Mouse (Mus musculus) neural tube, embryonic 11.5 days (tissue): Measurements from ENCODE around the gene Snap47. TPM values are rescaled to one million over a fixed set of nuclear protein-coding genes. Genes with fewer than 3 reads are reported as not detected.
A peak's percentile ranks its signal among the peaks of the same experiment; 100 is the strongest.

ENCODE experiments used
- ATAC-seq: fragments of 200-750 bp; cut with Nextera tagmentation; 2 replicates; pipeline ENCODE4 v1.8.0; 2017; ENCODE audit warnings: moderate number of reproducible peaks, mild to moderate bottlenecking, moderate TSS enrichment, moderate library complexity; ENCODE audit not compliant: insufficient read depth, low FRiP score, low TSS enrichment
- DNase-seq: peaks from one replicate; pipeline ENCODE4 v3.0.0-alpha.2; 2015; ENCODE audit warnings: low spot score
- H3K27ac ChIP-seq: fragments of 300-500 bp; sonication (generic); 2 replicates; pipeline ENCODE4 v1.5.1; 2014; ENCODE audit warnings: low read depth, mild to moderate bottlenecking, low read length
- H3K27me3 ChIP-seq: fragments of 300-500 bp; sonication (generic); 2 replicates; pipeline ENCODE4 v1.6.1; 2014; ENCODE audit warnings: mild to moderate bottlenecking, low read length, mixed read lengths; ENCODE audit not compliant: control insufficient read depth, insufficient read depth
- H3K36me3 ChIP-seq: fragments of 300-500 bp; sonication (generic); 2 replicates; pipeline ENCODE4 v1.6.1; 2014; ENCODE audit warnings: mild to moderate bottlenecking, low read length, moderate library complexity, mixed read lengths; ENCODE audit not compliant: control insufficient read depth, insufficient read depth
- H3K4me1 ChIP-seq: fragments of 300-500 bp; sonication (generic); 2 replicates; pipeline ENCODE4 v1.6.1; 2014; ENCODE audit warnings: low read length, mixed read lengths; ENCODE audit not compliant: control insufficient read depth, insufficient read depth
- H3K4me2 ChIP-seq: fragments of 300-500 bp; sonication (generic); 2 replicates; pipeline ENCODE4 v1.6.1; 2014; ENCODE audit warnings: low read depth, mild to moderate bottlenecking, moderate library complexity
- H3K4me3 ChIP-seq: fragments of 300-500 bp; sonication (generic); 2 replicates; pipeline ENCODE4 v1.5.1; 2014; ENCODE audit warnings: low read depth, low read length
- H3K9ac ChIP-seq: fragments of 300-500 bp; sonication (generic); 2 replicates; pipeline ENCODE4 v1.6.1; 2014; ENCODE audit warnings: mild to moderate bottlenecking, low read length
- H3K9me3 ChIP-seq: fragments of 300-500 bp; sonication (generic); 2 replicates; pipeline ENCODE4 v1.6.1; 2016; ENCODE audit warnings: low read length; ENCODE audit not compliant: control insufficient read depth
- WGBS: fragments of 180-500 bp; shearing (Covaris S2); extraction: QIAGEN DNeasy Blood & Tissue Kit; methylation state at CpG from one replicate; pipeline ENCODE4 v1.1.7; 2014; 5-methylcytosine and 5-hydroxymethylcytosine counted together
- polyA plus RNA-seq: library from polyadenylated mRNA; unstranded; fragments of >200 nt; fragmentation: Nextera tagmentation; extraction: Ambion mirVana; gene quantifications from 2 replicates; pipeline ENCODE4 v1.2.1, GENCODE M21; 2014

The Snap47 gene
- polyA plus RNA-seq, 1 experiment from 2014 or later: 203 TPM

DNA sequence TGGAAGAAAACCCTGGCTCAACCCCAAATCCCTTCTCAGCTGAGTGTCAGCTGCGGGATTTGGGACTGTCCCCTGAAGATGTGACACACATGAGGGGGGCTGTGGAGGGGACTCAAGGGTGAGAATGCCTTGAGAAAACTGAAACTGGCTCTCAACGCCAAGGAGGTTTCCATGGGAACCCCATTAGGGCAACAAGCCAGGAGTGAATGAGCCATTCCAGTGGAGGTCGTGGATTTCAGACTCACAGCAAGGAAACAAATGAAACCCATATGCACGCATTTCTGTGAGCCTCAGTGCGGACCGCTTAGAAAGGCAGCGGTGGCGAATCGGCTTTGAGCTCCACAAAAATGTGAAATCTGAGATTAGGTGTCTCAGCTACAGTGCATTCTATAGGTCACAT, 57.4 kb downstream of the Snap47 start:
- Histone ChIP-seq H3K27ac (no peak overlapping the region), H3K36me3 (no peaks in the 10 kb centered on the region), H3K4me2 (no peak overlapping the region), H3K9ac (no peak overlapping the region), H3K4me1 (no peaks in the 10 kb centered on the region), H3K4me3 (no peak overlapping the region), H3K27me3 (no peaks in the 10 kb centered on the region), H3K9me3 (no peaks in the 10 kb centered on the region)
- DNase-seq (peak; percentile 54), ATAC-seq (no peak)
- WGBS: 41% methylated on average over 9 of the region's 9 CpGs

DNA sequence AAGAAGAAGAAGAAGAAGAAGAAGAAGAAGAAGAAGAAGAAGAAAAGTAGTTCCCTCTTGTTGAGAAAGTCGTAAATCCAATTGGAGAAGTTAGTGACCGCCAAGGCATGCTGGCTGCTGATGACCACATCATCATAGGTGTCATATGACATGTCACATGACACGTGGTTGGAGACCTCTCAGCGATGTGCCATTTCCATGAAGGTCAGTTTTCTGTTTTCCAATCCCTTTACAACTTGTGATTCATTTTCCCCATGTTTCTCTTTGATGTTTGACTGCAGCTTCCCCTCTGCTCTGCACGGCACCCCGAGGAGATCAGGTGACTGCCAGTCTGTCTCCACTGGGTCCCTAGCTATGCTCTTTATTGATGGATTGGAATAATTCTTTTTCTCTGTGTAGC, 58.7 kb downstream of the Snap47 start:
- H3K27ac ChIP-seq: no peak overlapping the region
- H3K4me2 ChIP-seq: no peak overlapping the region
- ATAC-seq: no peak
- no peaks in the 10 kb centered on the region for H3K27me3 ChIP-seq
- H3K36me3 ChIP-seq: no peaks in the 10 kb centered on the region
- no peaks in the 10 kb centered on the region for H3K9me3 ChIP-seq
- H3K4me1 ChIP-seq: no peaks in the 10 kb centered on the region
- WGBS: 70% methylated on average over 6 of the region's 6 CpGs
- DNase-seq: no peak
- no peak overlapping the region for H3K4me3 ChIP-seq
- no peak overlapping the region for H3K9ac ChIP-seq

DNA sequence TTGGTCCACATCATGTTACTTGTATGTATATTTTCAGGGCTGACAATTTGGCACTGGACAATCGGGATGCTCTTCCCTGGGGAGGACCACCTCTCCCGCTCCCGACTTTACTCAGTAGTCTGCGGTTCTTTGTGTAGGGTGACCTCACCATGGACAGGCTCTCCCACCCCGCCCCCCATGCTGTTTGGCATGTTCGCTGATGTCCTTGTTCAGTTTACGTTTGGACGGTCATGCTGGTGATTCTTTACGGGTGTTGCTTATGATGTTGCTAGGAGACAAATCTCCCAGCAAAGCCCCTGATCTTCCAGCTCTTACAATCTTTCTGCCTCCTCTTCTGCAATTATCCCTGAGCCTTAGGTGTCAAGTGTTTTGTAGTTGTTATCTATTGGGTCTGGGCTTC, 60.5 kb downstream of the Snap47 start:
- Histone ChIP-seq H3K9me3 (no peaks in the 10 kb centered on the region), H3K4me3 (no peak overlapping the region), H3K4me1 (peaks cover 3% of the 10 kb centered on the region), H3K27me3 (no peaks in the 10 kb centered on the region), H3K4me2 (no peak overlapping the region), H3K27ac (no peak overlapping the region), H3K9ac (no peak overlapping the region), H3K36me3 (no peaks in the 10 kb centered on the region)
- 60% methylated on average over 9 of the region's 9 CpGs for WGBS
- DNase-seq: no peak
- no peak for ATAC-seq

DNA sequence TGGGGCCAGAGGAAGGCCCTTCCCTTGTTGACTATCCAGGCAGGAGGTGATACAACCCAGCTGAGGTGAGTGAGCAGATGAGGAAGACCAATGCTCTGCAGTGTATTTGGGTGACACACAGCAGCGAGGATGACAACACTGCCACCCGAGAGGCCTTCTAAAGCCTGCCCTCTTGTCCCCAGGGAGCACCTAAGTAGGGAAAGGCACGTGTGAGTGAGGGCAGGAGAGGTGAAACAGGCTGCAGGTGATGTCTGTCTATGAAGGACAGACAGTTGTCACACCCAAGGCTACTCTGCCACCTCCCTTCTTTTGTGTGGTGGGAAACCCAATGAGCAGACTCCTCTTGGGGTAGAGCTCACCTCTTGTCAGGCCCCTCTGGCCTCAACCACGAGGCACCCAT, 61.4 kb downstream of the Snap47 start:
- no peak overlapping the region for H3K9ac ChIP-seq
- no peak overlapping the region for H3K27ac ChIP-seq
- H3K36me3 ChIP-seq: no peaks in the 10 kb centered on the region
- no peak overlapping the region for H3K4me2 ChIP-seq
- WGBS: 77% methylated on average over 4 of the region's 4 CpGs
- H3K27me3 ChIP-seq: no peaks in the 10 kb centered on the region
- no peak overlapping the region for H3K4me3 ChIP-seq
- no peaks in the 10 kb centered on the region for H3K9me3 ChIP-seq
- ATAC-seq (no peak), DNase-seq (no peak)
- H3K4me1 ChIP-seq: peaks cover 11% of the 10 kb centered on the region

DNA sequence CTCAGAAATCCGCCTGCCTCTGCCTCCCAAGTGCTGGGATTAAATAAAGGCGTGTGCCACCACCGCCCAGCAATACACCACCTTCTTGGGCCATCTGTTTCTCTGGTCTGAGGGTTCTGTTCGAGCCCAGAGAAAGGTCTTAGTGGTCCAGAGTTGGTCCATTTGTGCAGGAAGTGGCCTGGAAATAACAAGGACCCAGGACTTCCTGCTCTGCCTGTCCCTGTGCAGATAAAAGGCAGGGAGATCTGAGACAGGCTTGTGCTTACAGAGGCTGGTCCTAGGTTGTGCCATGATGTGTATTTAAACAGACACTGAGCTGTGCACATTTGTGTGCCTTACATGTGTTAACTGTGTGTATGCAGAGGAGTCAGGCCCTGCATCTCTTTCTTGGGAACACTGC, 62.2 kb downstream of the Snap47 start:
- H3K27ac ChIP-seq: no peak overlapping the region
- H3K4me2 ChIP-seq: no peak overlapping the region
- ATAC-seq (no peak), DNase-seq (no peak)
- WGBS: 85% methylated on average over 4 of the region's 4 CpGs
- H3K36me3 ChIP-seq: no peaks in the 10 kb centered on the region
- H3K4me3 ChIP-seq: no peak overlapping the region
- H3K27me3 ChIP-seq: no peaks in the 10 kb centered on the region
- no peak overlapping the region for H3K9ac ChIP-seq
- H3K4me1 ChIP-seq: peaks cover 15% of the 10 kb centered on the region
- no peaks in the 10 kb centered on the region for H3K9me3 ChIP-seq

DNA sequence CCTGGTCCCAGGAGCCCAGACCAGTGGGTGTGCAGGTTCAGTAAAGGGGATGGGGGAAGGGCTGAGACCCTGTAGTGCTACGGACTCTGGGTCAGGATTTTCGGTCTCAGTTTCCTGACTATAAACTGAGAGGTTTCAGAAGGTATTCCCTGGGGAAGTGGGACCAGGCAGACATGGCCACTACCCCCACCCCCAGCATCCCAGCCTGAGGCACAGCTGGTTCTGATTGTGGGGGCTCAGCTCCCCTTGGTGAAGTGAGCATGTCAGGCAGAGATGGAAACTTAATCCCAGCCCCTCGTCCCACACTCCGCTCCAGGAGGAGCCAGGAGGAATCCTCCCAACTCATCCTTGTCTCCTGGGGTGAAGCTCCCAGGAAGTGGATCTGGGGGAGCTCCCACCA, 63.5 kb downstream of the Snap47 start:
- H3K9ac ChIP-seq: no peak overlapping the region
- peaks cover 15% of the 10 kb centered on the region for H3K4me1 ChIP-seq
- H3K27me3 ChIP-seq: no peaks in the 10 kb centered on the region
- no peaks in the 10 kb centered on the region for H3K36me3 ChIP-seq
- DNase-seq (no peak), ATAC-seq (no peak)
- 58% methylated on average over 4 of the region's 4 CpGs for WGBS
- no peak overlapping the region for H3K4me2 ChIP-seq
- H3K9me3 ChIP-seq: no peaks in the 10 kb centered on the region
- no peak overlapping the region for H3K4me3 ChIP-seq
- no peak overlapping the region for H3K27ac ChIP-seq

DNA sequence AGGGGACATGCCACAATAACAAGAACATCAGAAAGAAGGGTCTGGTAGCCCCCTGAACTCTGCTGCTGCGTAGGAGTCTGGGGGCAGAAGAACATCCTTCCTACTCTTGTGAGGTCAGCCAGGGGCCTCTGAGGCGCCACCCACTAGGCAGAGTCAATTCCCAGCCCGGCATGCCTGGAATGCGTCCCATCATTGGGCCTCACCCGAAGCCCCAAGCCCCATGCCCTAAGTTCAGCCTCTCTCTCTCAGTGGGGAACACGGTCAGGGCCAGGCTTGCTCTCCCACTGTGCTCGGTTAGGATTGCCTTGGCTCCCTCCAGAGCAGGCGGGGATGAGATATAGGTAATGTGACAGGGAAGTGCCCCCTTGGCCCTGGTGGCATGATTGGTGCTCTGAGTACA, 65.9 kb downstream of the Snap47 start:
- no peaks in the 10 kb centered on the region for H3K27me3 ChIP-seq
- H3K9me3 ChIP-seq: no peaks in the 10 kb centered on the region
- H3K4me1 ChIP-seq: peaks cover 15% of the 10 kb centered on the region
- H3K4me3 ChIP-seq: no peak overlapping the region
- no peak overlapping the region for H3K27ac ChIP-seq
- no peaks in the 10 kb centered on the region for H3K36me3 ChIP-seq
- H3K9ac ChIP-seq: no peak overlapping the region
- 8% methylated on average over 8 of the region's 8 CpGs for WGBS
- ATAC-seq (no peak), DNase-seq (peak; percentile 33)
- no peak overlapping the region for H3K4me2 ChIP-seq

DNA sequence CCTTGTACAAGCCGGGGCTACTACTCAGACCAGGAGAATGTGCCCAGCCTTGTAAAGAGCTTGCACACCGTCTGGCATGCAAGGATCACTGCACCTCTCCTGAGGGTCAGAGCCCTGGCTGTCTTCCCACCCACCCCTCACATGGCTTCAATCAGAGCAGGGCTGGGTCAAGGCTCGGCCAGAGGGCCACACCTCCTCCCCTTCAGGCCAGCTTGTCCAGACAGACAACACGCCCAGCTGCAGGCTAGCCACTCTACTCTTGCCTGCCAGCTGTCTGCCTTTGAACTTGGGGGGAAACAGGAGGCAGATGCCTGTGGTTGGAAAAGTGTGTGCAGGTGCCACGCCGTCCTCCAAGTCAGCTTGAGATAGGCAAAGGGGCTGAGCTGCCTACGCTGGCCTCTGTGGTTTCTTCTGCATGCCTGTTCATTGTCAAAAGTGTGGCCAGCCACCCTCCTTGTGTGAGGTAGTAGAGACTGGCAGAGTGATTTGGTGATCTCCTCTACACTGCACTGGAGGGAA, 66.5 kb downstream of the Snap47 start:
- ATAC-seq: no peak
- Histone ChIP-seq H3K4me2 (no peak overlapping the region), H3K27ac (no peak overlapping the region), H3K4me1 (peaks cover 15% of the 10 kb centered on the region), H3K4me3 (no peak overlapping the region), H3K9me3 (no peaks in the 10 kb centered on the region), H3K27me3 (no peaks in the 10 kb centered on the region), H3K9ac (no peak overlapping the region), H3K36me3 (no peaks in the 10 kb centered on the region)
- 37% methylated on average over 7 of the region's 7 CpGs for WGBS
- no peak for DNase-seq

DNA sequence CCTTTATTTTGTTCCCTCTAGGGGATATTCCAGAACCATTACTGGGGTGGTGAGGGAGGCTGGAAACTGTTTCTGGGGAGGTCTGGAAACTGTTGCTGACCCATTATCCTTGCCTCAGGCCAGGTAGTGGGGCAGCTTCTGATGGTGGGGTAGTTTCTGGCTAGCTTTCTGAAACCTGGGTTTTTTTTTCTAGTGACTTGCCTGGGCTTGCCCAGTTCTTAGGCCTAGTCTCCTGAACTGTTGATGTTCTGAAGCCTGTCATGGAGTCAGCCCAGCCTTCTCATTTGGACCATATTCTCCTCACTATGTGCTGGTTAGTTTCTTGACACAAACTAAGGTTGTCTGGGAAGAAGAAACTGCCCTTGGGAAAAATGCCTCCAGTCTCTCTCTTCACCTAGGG, 71.4 kb downstream of the Snap47 start:
- H3K36me3 ChIP-seq: no peaks in the 10 kb centered on the region
- no peak overlapping the region for H3K4me2 ChIP-seq
- no peaks in the 10 kb centered on the region for H3K9me3 ChIP-seq
- H3K27me3 ChIP-seq: no peaks in the 10 kb centered on the region
- no peak for ATAC-seq
- H3K27ac ChIP-seq: no peak overlapping the region
- H3K4me3 ChIP-seq: no peak overlapping the region
- H3K4me1 ChIP-seq: peaks cover 3% of the 10 kb centered on the region
- DNase-seq: no peak
- no peak overlapping the region for H3K9ac ChIP-seq
